Mouse (Mus musculus) kidney, adult 9 months (tissue): ENCODE data around the gene 1600002K03Rik.
A peak's percentile ranks its signal among the peaks of the same experiment; 100 is the strongest.

Experiments used
- DNase-seq: peaks from one replicate; pipeline ENCODE4 v3.0.0; 2022

Gene 1600002K03Rik

GRCm38 (mm10) chr10:80141786-80142529 is 30.8 kb upstream of the 1600002K03Rik start:
- peak; percentile 98 for DNase-seq

GRCm38 (mm10) chr10:80142530-80142925 is 30.2 kb upstream of the 1600002K03Rik start:
- DNase-seq = peak; percentile 85

GRCm38 (mm10) chr10:80143664-80144063 is 29.1 kb upstream of the 1600002K03Rik start:
- no peak for DNase-seq

- peak; percentile 37 for DNase-seq
These were observed 28.6 kb upstream of the 1600002K03Rik start for GRCm38 (mm10) chr10:80144159-80144558.

GRCm38 (mm10) chr10:80144864-80145838 is 27.6 kb upstream of the 1600002K03Rik start:
- DNase-seq = peak; percentile 79

GRCm38 (mm10) chr10:80145896-80146295 is 26.8 kb upstream of the 1600002K03Rik start:
- peak; percentile 84 for DNase-seq

GRCm38 (mm10) chr10:80146568-80147011 is 26.2 kb upstream of the 1600002K03Rik start:
- DNase-seq = peak; percentile 77

GRCm38 (mm10) chr10:80147146-80147718 is 25.5 kb upstream of the 1600002K03Rik start:
- peak; percentile 54 for DNase-seq

GRCm38 (mm10) chr10:80147719-80148601 is 24.8 kb upstream of the 1600002K03Rik start, which contains the start of gene Midn:
Gene Midn (plus strand): TSS chr10:80148272.
- peak; percentile 91 for DNase-seq

- DNase-seq = peak; percentile 96
These were observed 24.0 kb upstream of the 1600002K03Rik start for GRCm38 (mm10) chr10:80148610-80149290.

- peak; percentile 99 for DNase-seq
These were observed 23.2 kb upstream of the 1600002K03Rik start for GRCm38 (mm10) chr10:80149291-80150225.

GRCm38 (mm10) chr10:80150226-80151210 is 22.2 kb upstream of the 1600002K03Rik start:
- peak; percentile 64 for DNase-seq

- DNase-seq = peak; percentile 92
These were observed 21.3 kb upstream of the 1600002K03Rik start for GRCm38 (mm10) chr10:80151211-80152034.

- DNase-seq = peak; percentile 88
These were observed 20.5 kb upstream of the 1600002K03Rik start for GRCm38 (mm10) chr10:80152071-80152872.

GRCm38 (mm10) chr10:80152873-80153260 is 19.9 kb upstream of the 1600002K03Rik start:
- DNase-seq = peak; percentile 87

- peak; percentile 76 for DNase-seq
These were observed 19.0 kb upstream of the 1600002K03Rik start for GRCm38 (mm10) chr10:80153713-80154112.

- DNase-seq = no peak
These were observed 18.4 kb upstream of the 1600002K03Rik start for GRCm38 (mm10) chr10:80154384-80154783.
